Mouse (Mus musculus) forebrain, embryonic 16.5 days (tissue): Measurements from ENCODE around the gene Mapk8. TPM values are rescaled to one million over a fixed set of nuclear protein-coding genes. Genes with fewer than 3 reads are reported as not detected.
"Not testable (repeated sequence)": the region's sequence is repeated elsewhere in the genome, so short reads cannot be mapped to it uniquely, and the experiment has no call there.

ENCODE experiments used
- ATAC-seq: fragments of 200-750 bp; cut with Nextera tagmentation; 2 replicates; pipeline ENCODE4 v1.8.0; 2017; ENCODE audit warnings: mild to moderate bottlenecking, moderate library complexity
- H3K27ac ChIP-seq: fragments of 300-500 bp; sonication (generic); 2 replicates; pipeline ENCODE4 v1.5.1; 2014; ENCODE audit warnings: low read length, control low read depth
- H3K27me3 ChIP-seq: fragments of 300-500 bp; sonication (generic); replicated peaks from 2 replicates; pipeline ENCODE4 v1.6.1; 2014; ENCODE audit warnings: low read length; ENCODE audit not compliant: control insufficient read depth, insufficient read depth
- H3K36me3 ChIP-seq: fragments of 300-500 bp; sonication (generic); 2 replicates; pipeline ENCODE4 v1.6.1; 2014; ENCODE audit not compliant: control insufficient read depth, insufficient read depth
- H3K4me1 ChIP-seq: fragments of 300-500 bp; sonication (generic); replicated peaks from 2 replicates; pipeline ENCODE4 v1.6.1; 2014; ENCODE audit warnings: low read length; ENCODE audit not compliant: control insufficient read depth, insufficient read depth
- H3K4me2 ChIP-seq: fragments of 300-500 bp; sonication (generic); 2 replicates; pipeline ENCODE4 v1.6.1; 2014; ENCODE audit warnings: mild to moderate bottlenecking, low read length, control low read depth
- H3K4me3 ChIP-seq: fragments of 300-500 bp; sonication (generic); replicated peaks from 2 replicates; pipeline ENCODE4 v1.5.1; 2014; ENCODE audit warnings: mild to moderate bottlenecking, low read length, control low read depth
- H3K9ac ChIP-seq: fragments of 300-500 bp; sonication (generic); replicated peaks from 2 replicates; pipeline ENCODE4 v1.6.1; 2014; ENCODE audit warnings: low read depth, low read length, control low read depth
- H3K9me3 ChIP-seq: fragments of 300-500 bp; sonication (generic); 2 replicates; pipeline ENCODE4 v1.6.1; 2016; ENCODE audit warnings: low read length; ENCODE audit not compliant: control insufficient read depth
- WGBS: fragments of 180-500 bp; shearing (Covaris S2); extraction: QIAGEN DNeasy Blood & Tissue Kit; methylation state at CpG from one replicate; pipeline ENCODE4 v1.1.7; 2014; 5-methylcytosine and 5-hydroxymethylcytosine counted together
- polyA plus RNA-seq: library from polyadenylated mRNA; unstranded; fragments of >200 nt; fragmentation: Nextera tagmentation; extraction: Ambion mirVana; gene quantifications from 2 replicates; pipeline ENCODE4 v1.2.1, GENCODE M21; 2015

Gene Mapk8
- polyA plus RNA-seq, 1 experiment from 2014 or later = 39.8 TPM

DNA sequence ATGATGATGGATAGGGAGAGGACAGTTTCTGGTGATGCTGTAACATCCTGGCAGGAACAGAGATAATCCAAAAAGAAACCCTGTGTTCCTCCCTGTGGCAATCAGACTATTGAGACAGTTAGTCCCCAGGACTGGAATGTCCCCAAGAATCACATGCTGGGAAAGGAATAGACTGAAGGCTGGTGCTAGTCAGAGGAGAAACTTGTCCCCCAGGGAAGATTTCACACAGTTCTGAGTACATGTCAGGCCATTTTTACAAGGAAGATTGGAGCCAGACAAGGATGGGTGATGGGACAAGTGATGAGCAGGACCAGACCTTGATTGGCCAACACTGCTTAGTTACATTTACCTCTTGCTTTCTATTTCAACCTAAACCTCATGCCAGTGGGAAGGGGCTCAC is 3.4 kb upstream of the Mapk8 start:
- Histone ChIP-seq H3K9me3 (no peaks in the 10 kb centered on the region), H3K4me1 (peaks cover 6% of the 10 kb centered on the region; the same call in 1 of the 2 replicates), H3K4me3 (no peak overlapping the region), H3K36me3 (no peaks in the 10 kb centered on the region), H3K27me3 (no peaks in the 10 kb centered on the region), H3K9ac (no peak overlapping the region), H3K27ac (no peak overlapping the region), H3K4me2 (no peak overlapping the region)
- no peak for ATAC-seq

DNA sequence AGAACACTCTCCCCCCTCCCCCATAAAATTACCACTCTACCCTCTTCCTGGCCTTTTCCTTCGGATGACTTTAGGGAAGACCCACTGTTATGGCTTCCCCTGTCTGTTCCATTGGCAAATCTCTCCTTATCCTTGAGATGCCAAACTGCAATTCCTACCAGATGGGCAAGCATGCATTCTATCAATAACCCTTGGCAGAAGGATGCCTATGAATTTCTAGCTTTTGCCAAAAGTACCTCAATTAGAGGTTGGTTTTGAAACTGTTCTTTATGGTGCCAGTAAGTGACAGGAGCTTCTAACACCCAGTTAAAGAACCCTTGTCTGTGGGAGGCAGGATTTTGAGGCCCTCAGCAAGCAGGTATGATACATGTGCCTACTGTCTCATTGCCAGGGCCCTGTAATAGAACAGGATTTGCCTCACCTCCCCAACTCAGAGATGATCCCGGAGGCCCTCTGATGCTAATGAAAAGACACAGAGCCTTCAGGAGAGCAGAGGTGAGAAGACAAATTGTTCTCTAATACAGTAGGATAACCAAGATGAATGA is 2.4 kb upstream of the Mapk8 start:
- no peak overlapping the region for H3K4me3 ChIP-seq
- H3K4me1 ChIP-seq = peaks cover 8% of the 10 kb centered on the region
- no peaks in the 10 kb centered on the region for H3K9me3 ChIP-seq
- no peak overlapping the region for H3K4me2 ChIP-seq
- H3K27ac ChIP-seq = no peak overlapping the region
- H3K36me3 ChIP-seq = no peaks in the 10 kb centered on the region
- no peak overlapping the region for H3K9ac ChIP-seq
- ATAC-seq = no peak
- no peaks in the 10 kb centered on the region for H3K27me3 ChIP-seq
- 57% methylated on average over 2 of the region's 2 CpGs for WGBS

DNA sequence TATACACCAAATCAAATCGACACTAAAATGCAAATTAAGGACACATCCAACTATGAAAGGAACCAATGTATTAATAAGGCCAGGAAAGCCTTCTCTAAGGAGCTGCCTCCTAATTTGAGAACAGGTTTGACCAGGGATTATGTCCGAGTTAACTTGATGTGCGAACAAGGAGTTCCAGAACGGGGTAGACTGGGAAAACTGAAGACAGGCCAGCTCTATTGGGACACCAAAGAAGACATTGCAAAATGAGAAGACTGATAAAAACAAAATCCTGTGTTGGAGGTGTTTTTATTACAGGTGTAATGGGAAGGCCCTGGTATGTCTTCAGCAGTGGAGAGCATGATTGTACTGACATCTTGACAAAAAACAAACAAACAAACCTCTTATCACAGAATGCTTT is 1.3 kb upstream of the Mapk8 start:
- Histone ChIP-seq H3K36me3 (no peaks in the 10 kb centered on the region), H3K27me3 (no peaks in the 10 kb centered on the region), H3K4me1 (peaks cover 11% of the 10 kb centered on the region), H3K4me3 (no peak overlapping the region), H3K27ac (no peak overlapping the region), H3K9ac (no peak overlapping the region), H3K9me3 (no peaks in the 10 kb centered on the region), H3K4me2 (no peak overlapping the region)
- no peak for ATAC-seq
- WGBS = 83% methylated on average over 4 of the region's 4 CpGs

DNA sequence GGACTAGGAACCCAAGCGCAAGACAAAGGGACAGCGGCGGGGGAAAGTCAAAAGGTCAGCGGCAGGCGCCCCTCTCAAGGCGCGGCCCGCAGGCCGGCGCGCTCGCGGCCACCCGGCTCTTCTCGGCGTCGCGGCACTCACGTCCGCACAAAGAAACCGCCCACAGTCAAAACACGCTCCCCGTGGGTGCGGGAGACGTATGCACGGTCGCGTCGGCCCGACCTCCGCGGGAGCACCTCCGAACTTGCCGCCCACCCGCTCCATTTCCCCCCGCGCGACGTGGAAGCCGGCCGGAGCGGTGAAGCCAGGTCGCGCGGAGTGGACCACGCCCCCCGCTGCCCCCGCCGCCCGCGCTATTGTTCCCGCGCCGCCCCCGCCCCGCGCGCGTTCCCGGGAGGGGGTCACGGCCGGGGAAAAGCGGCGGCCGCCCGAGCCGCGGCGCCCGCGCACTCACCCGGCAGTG is 366 bp downstream of the Mapk8 start:
- Histone ChIP-seq H3K36me3 (no peaks in the 10 kb centered on the region), H3K27me3 (no peaks in the 10 kb centered on the region), H3K4me2 (peak overlapping the region; percentile 74), H3K27ac (peak overlapping the region; percentile 88), H3K4me1 (peaks cover 11% of the 10 kb centered on the region), H3K4me3 (peak overlapping the region; percentile 62), H3K9me3 (no peaks in the 10 kb centered on the region), H3K9ac (peak overlapping the region; percentile 92)
- WGBS = under 1% methylated on average over 54 of the region's 72 CpGs
- peak; percentile 37 for ATAC-seq

DNA sequence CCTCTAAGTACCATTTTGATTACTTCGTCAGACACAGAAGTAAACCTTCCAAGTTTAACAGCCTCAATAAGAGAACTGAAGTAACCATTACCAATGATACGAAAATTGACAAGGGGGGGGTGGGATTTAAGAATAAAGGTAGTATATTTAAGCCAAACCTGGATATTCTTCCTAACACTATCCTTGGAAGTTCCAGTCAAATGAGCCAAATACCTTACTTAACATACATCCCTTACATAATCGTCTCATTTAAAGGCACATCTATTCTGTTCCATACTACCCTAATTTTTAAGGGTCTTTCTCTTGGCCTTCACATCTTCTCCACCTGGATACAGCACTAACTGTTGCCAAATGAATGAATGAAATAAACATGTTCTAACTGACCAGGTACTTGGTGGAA is 996 bp downstream of the Mapk8 start:
- no peak for ATAC-seq

DNA sequence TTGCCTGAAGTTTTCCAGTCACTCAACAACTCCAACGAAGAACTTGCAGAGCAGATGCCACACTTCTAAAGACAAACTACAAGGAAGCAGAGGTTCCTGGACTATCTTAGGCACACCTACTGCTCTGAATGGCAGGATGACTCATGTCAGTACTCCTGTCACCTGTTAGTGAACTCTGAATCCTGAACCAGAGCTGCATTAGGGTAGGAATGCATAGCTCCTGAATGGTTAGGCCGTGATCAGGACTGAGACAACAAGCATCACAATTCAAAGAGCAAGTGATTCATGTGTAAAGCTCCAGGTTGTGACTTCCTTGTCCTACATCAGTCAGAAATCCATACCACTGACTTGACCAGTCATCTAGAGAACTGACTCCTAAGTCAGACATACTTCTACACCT is 3.2 kb downstream of the Mapk8 start:
- no peaks in the 10 kb centered on the region for H3K36me3 ChIP-seq
- no peak overlapping the region for H3K4me2 ChIP-seq
- peaks cover 11% of the 10 kb centered on the region for H3K4me1 ChIP-seq
- WGBS = 85% methylated on average over 2 of the region's 2 CpGs
- H3K9ac ChIP-seq = no peak overlapping the region
- ATAC-seq = no peak
- H3K27me3 ChIP-seq = no peaks in the 10 kb centered on the region
- no peak overlapping the region for H3K27ac ChIP-seq
- H3K9me3 ChIP-seq = no peaks in the 10 kb centered on the region
- H3K4me3 ChIP-seq = no peak overlapping the region

More for the DNA sequence above, 996 bp downstream of the Mapk8 start:
- Histone ChIP-seq H3K9ac (peak overlapping the region; percentile 92), H3K27me3 (no peaks in the 10 kb centered on the region), H3K36me3 (no peaks in the 10 kb centered on the region), H3K27ac (no peak overlapping the region), H3K4me2 (peak overlapping the region; percentile 74), H3K4me1 (peaks cover 11% of the 10 kb centered on the region), H3K4me3 (peak overlapping the region; percentile 62), H3K9me3 (no peaks in the 10 kb centered on the region)
- 27% methylated on average over 3 of the region's 3 CpGs for WGBS

DNA sequence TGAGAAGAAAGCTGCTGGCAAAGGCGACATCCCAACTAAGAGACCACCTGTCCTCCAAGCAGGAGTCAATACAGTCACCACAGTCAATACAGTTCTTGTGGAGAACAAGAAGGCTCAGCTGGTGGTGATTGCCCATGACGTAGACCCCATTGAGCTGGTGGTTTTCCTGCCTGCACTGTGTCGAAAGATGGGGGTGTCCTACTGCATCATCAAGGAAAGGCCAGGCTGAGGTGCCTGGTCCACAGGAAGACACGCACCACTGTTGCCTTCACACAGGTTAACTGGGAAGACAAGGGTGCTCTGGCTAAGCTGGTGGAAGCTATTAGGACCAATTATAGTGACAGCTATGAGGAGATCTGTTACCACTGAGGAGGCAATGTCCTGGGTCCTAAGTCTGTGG is 14.5 kb downstream of the Mapk8 start:
- 87% methylated on average over 4 of the region's 4 CpGs for WGBS
- not testable (repeated sequence) for H3K36me3 ChIP-seq, H3K4me1 ChIP-seq, H3K9ac ChIP-seq, H3K27me3 ChIP-seq, H3K27ac ChIP-seq, H3K4me3 ChIP-seq, ATAC-seq, H3K4me2 ChIP-seq, H3K9me3 ChIP-seq

DNA sequence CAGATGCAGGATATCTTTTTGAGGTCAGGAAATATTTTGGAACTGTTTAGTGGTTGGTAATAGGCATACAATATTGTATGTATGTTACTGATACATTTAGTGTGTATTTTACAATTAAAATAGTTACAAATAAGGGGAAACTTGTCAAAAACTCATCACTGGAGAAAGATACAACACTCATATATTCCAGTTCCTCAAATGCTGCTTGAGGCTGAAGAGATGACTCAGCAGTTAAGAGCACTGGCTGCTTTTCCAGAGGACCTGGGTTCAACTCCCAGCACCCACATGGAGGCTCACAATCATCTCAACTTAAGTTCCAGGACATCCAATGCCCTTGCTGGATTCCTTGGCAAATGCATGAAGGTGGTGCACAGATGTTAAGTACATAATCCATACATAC is 22.8 kb downstream of the Mapk8 start:
- Histone ChIP-seq H3K4me2 (no peak overlapping the region), H3K27ac (no peak overlapping the region), H3K4me3 (no peak overlapping the region), H3K9ac (no peak overlapping the region), H3K4me1 (no peaks in the 10 kb centered on the region), H3K9me3 (no peaks in the 10 kb centered on the region), H3K27me3 (no peaks in the 10 kb centered on the region), H3K36me3 (no peaks in the 10 kb centered on the region)
- ATAC-seq = no peak

DNA sequence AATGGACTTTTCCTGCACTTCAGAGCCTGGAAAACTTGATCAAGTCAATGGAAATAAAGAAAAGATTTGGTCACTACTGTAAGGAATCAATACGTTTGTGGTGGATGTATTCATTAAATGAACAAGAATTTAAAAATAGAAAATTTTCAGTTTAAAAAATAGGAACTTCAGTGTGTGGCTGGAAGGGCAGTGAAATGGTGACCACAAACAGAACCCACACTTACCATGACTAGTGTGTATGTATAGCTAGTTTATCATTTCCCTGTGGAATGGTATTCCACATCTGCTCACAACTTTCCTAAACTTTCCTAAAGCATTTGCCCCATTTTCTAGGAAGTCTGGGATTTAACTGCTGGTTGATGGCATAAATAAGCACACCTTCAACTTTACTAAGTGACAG is 24.0 kb downstream of the Mapk8 start:
- Histone ChIP-seq H3K27ac (no peak overlapping the region), H3K4me1 (no peaks in the 10 kb centered on the region), H3K4me3 (no peak overlapping the region), H3K4me2 (no peak overlapping the region), H3K27me3 (no peaks in the 10 kb centered on the region), H3K9me3 (no peaks in the 10 kb centered on the region), H3K9ac (no peak overlapping the region), H3K36me3 (no peaks in the 10 kb centered on the region)
- WGBS = 85% methylated on average over 1 of the region's 1 CpGs
- no peak for ATAC-seq

DNA sequence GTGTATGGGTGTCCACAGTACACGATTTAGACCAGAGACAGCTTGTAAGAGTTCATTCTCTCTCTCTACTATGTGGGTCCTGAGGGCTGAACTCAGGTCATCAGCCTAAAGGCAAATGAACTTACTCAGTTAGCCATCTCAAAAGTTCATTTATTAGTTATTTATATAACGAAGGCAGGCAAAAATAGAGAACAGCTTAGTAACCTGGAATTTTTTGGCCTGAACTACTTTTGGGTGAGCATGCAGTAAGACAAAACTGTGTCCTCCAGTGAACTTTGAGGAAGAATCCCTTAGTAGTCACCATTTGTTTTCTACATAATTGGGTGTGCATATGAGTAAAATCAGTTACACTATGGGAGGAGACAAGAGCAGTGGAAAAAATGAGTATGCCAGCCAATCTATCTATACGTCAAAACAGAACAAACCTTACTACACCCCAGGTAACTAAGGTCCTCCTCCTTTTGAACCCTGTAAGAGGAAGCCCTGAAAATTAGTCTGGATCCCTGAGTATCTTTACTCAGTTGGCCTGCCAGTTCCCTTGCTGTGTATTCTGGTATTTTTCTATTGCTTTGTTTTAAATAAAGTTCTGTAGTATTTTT is 28.5 kb downstream of the Mapk8 start:
- Histone ChIP-seq H3K4me3 (no peak overlapping the region), H3K9me3 (no peaks in the 10 kb centered on the region), H3K27ac (no peak overlapping the region), H3K4me1 (no peaks in the 10 kb centered on the region), H3K9ac (no peak overlapping the region), H3K27me3 (no peaks in the 10 kb centered on the region), H3K36me3 (no peaks in the 10 kb centered on the region), H3K4me2 (no peak overlapping the region)
- ATAC-seq = no peak
- WGBS = 96% methylated on average over 3 of the region's 3 CpGs
